Mouse (Mus musculus): Measurements from ENCODE around the gene Aen. TPM values are rescaled to one million over a fixed set of nuclear protein-coding genes. Genes with fewer than 3 reads are reported as not detected.
A peak's percentile ranks its signal among the peaks of the same experiment; 100 is the strongest.

Gene Aen
- total RNA-seq, 2 experiments from 2014 or later: 3.9 to 13.2 TPM

GRCm38 (mm10) chr7:78890641-78891040 lies 5.0 kb upstream of the Aen start:
- peak; percentile 77 for ATAC-seq (ENCODE audit: poor library complexity, severe bottlenecking)

DNA sequence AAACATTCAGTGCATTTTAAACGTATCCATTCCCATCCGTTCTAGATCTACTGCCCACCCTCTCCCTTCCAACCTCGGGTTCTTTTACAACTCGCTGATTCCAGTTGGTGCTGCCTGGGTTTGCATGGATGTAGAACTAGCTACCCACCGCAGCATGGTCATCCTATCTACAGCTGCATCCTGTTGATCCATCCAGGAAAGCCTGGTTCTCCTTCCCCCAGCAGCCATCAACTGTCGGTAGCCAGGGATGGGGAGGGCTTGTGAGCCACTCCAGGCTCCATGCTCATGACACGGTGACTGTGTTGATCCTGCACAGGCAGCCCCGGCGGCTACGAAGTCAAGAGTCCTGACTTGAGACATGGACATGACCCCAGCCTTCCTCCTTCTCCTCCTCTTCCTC lies 1.7 kb upstream of the Aen start:
- no peak for ATAC-seq (ENCODE audit: poor library complexity, severe bottlenecking)

GRCm38 (mm10) chr7:78895021-78895652 lies 517 bp upstream of the Aen start:
- no peak for ATAC-seq (ENCODE audit: poor library complexity, severe bottlenecking)

- ATAC-seq (ENCODE audit: poor library complexity, severe bottlenecking): no peak
Measured at GRCm38 (mm10) chr7:78897567-78897966, 1.9 kb downstream of the Aen start.

DNA sequence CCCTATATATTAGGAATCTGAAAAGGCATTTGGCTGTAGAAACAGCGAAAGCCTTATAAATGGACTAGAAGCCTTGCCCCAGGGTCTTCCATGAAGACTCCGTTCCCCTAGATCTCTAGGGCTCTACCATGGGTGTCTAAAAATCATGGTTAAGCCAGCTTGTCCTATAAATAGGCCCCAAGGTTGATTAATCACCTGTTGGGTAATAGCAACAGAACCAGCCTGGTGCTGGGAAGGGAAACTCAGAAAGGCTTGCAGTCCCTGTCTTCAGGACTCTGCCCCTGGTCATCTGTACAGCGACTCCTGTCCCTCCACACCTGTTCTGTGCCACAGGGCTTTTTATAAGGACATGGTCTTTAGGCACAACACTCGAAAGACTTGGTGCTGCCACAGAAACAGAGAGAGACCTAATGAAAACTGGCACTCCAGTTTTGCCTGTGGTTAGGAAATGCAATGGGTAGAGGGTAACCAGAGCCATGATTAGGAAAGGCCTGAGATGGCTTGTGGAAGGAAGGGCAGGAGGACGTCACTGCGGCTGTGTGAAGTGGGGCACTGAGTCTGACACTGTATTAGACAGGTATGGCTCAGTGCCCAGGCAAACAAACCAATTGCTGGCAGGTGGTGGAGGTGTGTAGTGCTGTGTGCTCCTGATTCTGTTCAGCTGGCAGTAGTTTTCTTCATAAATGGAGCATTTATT lies 7.7 kb downstream of the Aen start:
- ATAC-seq (ENCODE audit: poor library complexity, severe bottlenecking): peak; percentile 70

- no peak for ATAC-seq (ENCODE audit: poor library complexity, severe bottlenecking)
Measured at GRCm38 (mm10) chr7:78904175-78904574, 8.5 kb downstream of the Aen start.

GRCm38 (mm10) chr7:78909026-78909425 lies 13.4 kb downstream of the Aen start:
- ATAC-seq (ENCODE audit: poor library complexity, severe bottlenecking): no peak

DNA sequence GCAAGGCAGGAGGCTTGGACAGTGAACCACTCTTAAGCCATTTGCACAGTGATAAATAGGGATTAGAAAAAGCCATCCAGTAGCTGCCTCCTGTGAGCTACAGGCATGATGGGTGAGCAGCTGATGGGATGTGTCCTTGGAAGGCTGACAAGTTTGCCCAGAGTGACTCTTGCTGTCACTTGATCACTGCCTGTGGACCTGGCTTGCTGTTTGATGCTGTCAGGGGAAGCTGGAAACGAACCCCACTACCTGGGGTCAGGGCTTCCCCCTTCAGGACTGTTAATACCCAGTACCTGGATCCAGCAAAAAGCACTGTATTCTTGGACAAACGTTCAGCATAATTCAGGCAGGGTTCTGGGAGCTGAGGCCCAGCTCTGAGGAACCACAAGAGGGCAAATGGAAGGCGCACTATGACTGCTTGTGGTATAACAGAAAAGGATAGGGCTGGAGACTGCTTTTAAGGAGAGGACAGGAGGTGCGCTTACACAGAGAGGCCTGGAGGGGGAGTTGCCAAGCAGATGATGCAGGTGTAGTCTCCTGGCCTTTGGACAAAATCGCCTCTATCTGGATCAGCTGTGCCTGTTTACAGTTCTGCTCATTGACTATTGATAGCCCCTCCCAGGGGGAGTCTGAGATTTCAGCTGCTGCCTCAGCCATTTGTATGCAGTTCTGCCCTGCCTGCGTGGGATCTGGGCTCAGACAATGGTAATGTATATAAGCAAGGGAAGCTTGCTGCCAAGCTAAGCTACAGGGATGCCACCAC lies 14.9 kb downstream of the Aen start:
- no peak for ATAC-seq (ENCODE audit: poor library complexity, severe bottlenecking)

GRCm38 (mm10) chr7:78911209-78911608 lies 15.6 kb downstream of the Aen start:
- no peak for ATAC-seq (ENCODE audit: poor library complexity, severe bottlenecking)

- ATAC-seq (ENCODE audit: poor library complexity, severe bottlenecking): peak; percentile 56
Measured at GRCm38 (mm10) chr7:78912253-78912973, 16.8 kb downstream of the Aen start.

DNA sequence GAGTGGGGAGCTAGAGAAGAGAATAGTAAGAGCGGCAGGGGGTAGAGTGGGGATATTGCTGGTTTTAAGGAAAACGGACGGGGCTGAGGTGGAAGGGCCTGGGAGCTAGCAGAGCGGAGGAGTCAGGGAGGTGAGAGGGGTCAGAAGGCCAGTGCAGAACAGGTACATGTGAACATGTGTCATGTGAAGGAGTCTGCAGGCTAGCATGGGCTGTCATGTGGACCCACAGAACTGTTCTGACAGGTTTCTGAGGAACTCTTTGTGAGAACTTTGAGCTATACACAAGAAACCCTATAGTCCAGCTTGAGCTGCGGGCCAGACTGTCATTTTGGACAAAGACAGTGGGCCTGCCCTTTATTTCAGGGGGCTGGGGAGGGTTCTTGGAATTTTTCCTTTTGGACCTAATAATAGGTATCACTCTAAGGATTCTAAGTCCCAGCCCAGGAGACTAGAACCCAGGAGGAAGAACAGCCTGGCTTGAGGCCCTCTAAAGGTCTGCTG lies 17.4 kb downstream of the Aen start, which contains the start of gene Isg20:
Gene Isg20 (plus strand): TSS at position 451 of the 501 bp plus-strand sequence.
- 0 out of 2 replicates have a peak, but pooled peaks have one; percentile 0 for ATAC-seq (ENCODE audit: poor library complexity, severe bottlenecking)

- peak; percentile 71 for ATAC-seq (ENCODE audit: poor library complexity, severe bottlenecking)
Measured at GRCm38 (mm10) chr7:78913649-78914544, 18.2 kb downstream of the Aen start.

DNA sequence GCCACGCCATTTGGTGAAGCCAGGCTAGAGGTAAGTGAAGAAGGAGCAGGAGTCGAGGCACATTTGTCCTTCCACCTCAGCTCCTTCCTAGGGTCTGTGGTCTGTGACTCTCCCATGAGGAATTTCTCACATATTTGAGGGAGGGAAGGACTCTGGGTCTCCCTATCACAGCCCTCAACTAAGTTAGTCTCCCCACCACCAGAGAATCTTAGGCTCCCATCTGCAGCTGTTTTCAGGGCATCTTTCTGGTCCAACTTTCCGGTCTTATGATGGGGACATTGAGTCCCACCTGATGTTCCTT lies 18.8 kb downstream of the Aen start:
- no peak for ATAC-seq (ENCODE audit: poor library complexity, severe bottlenecking)

DNA sequence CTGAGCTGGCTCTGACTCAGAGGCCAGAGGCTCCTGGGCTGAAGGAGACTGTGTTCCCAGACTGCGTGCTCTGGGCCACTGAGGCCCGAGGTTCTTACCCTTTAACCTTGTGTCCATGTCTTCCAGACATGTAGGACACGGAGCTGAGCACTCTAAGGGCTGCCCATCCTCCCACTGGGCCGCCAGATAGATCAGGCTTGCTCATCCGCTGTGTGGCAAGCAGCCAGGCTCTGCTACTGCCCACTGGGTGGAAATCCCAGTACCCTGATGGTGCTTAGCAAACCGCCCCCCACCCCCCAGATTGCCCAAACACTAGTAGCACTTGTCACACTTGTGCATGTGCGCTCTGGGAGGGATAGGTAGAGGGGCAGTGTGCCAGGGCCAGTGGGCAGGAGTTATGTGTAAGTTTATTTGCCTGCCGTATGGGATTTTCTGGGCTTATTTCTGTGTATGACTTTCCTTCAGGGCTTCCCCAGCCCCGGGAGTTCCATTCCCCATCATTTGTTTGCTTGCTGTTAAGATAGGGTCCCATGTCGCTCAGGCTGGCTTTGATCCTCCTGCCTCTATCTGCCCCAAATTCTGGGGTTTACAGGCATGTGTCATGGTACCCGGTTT lies 19.3 kb downstream of the Aen start:
- ATAC-seq (ENCODE audit: poor library complexity, severe bottlenecking): no peak

DNA sequence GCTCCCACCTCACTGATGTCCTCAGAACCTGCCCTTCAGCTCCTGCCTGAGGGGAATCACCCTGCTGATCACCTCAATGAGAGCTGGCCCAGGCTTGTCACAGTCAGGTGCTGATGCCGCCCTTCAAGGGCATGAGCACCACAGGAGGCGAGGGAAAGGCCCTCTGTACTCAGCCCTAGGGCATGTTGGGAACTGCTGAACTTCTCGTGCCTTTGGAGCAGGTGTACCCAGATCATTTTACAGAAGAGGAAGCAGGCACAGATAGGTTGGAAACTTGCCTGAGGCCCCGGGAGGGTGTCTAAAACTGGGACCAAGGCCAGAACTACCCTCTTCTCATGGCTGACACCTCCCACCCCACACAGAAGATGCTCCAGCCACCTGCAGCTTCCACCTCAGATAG lies 23.0 kb downstream of the Aen start:
- no peak for ATAC-seq (ENCODE audit: poor library complexity, severe bottlenecking)

DNA sequence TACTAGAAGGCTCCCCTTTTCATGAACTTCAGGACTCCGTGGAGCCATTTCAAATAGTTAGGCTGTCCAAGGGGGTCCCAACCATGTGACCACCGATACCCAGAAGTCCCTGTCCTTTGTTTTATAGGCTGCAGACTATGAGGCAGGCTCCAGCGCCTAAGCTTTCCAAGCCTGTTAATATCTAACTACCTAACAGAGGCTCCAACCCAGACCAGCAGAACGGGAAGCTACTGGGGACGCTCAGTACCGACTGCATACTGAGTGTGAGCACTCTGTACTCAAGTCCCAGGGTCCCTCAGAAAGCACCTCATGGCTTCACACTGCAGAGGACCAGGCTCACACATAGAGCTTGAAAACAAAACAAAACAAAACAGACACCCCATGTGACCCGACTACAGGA lies 26.9 kb downstream of the Aen start:
- no peak for ATAC-seq (ENCODE audit: poor library complexity, severe bottlenecking)

DNA sequence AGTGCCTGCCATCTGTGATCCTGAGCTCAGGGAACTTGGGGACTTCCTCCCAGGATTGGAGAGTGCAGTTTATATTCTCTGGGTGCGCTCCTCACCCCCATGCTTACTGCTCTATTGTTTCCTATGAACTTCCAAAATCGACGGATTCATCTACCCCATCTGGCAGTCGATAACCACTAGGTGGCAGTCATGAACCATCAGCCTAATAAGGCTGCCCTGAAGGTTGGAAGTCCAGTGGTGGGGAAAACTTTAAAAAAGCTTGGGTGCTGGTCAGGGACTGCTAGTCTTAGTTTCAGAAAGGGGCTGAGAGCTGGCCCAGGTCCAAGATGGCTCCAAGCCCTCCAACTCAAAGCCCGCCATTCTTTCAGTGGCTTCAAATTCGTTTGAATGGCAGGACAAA lies 28.6 kb downstream of the Aen start:
- ATAC-seq (ENCODE audit: poor library complexity, severe bottlenecking): peak; percentile 87

DNA sequence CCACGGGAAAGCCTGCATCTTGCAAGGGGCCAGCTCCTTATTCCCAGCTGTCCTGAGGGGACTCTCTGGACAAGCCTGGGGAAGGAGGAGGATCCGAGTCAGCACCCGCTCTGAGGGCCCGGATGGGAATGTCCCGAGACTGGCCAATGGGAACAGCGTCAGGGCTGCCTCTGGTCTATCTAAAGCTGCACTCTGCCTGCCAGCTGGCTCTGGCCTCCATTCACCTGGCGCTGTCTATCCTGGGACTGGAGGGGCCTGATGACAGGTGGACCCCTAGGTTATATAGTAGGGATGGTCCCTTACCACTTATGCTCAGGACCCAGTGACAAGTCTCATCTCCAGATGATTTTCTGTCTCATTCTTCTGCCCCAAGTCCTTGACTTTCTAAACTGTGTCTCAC lies 29.1 kb downstream of the Aen start:
- no peak for ATAC-seq (ENCODE audit: poor library complexity, severe bottlenecking)

GRCm38 (mm10) chr7:78925680-78926079 lies 30.0 kb downstream of the Aen start:
- ATAC-seq (ENCODE audit: poor library complexity, severe bottlenecking): no peak

- no peak for ATAC-seq (ENCODE audit: poor library complexity, severe bottlenecking)
Measured at GRCm38 (mm10) chr7:78926156-78926555, 30.5 kb downstream of the Aen start.

Data from megakaryocyte, adult 5-6 weeks (primary cell).